Mouse (Mus musculus) brain, embryonic 14.5 days (tissue): ENCODE results near the gene Timmdc1.

Source experiments
- CTCF ChIP-seq: fragments of 200-500 bp; IDR thresholded peaks from 2 replicates; pipeline ENCODE4 v1.5.1; 2012; ENCODE audit warnings: inconsistent platforms, mild to moderate bottlenecking, moderate library complexity, borderline replicate concordance; ENCODE audit not compliant: insufficient read depth, insufficient read length; ENCODE audit errors: extremely low read depth
- POLR2A ChIP-seq: fragments of 200-500 bp; IDR thresholded peaks from 2 replicates; pipeline ENCODE4 v1.6.1; 2012; ENCODE audit warnings: mild to moderate bottlenecking, inconsistent platforms, borderline replicate concordance; ENCODE audit not compliant: poor library complexity, insufficient read depth, insufficient read length, severe bottlenecking; ENCODE audit errors: extremely low read depth

GRCm38 (mm10) chr16:38481327-38481726 lies 41.1 kb downstream of the Timmdc1 start:
- no peak for TF ChIP-seq CTCF
- no peak for TF ChIP-seq POLR2A
